Mouse (Mus musculus): ENCODE data around the gene Faiml. TPM values are rescaled to one million over a fixed set of nuclear protein-coding genes. Genes with fewer than 3 reads are reported as not detected.

Faiml gene
- total and polyA plus RNA-seq, 2 experiments, result not detected

GRCm38 (mm10) chr9:99248304-99248703 lies 11.3 kb upstream of the Faiml start:
- Histone ChIP-seq H3K27me3 (ENCODE audit: control insufficient read depth, insufficient read depth, low read length) (no peaks in the 10 kb centered on the region), H3K36me3 (ENCODE audit: control insufficient read depth, insufficient read depth, low read length) (no peaks in the 10 kb centered on the region), H3K27ac (replicated peaks; ENCODE audit: insufficient read depth, low read depth, low read length) (no peak overlapping the region), H3K79me2 (ENCODE audit: control insufficient read depth, insufficient read depth, low read length) (no peaks in the 10 kb centered on the region; the same call in 1 of the 2 replicates), H3K4me3 (ENCODE audit: insufficient read depth, low read depth, low read length) (no peak overlapping the region), H3K4me1 (ENCODE audit: control insufficient read depth, insufficient read depth, low read length) (peaks cover 4% of the 10 kb centered on the region), H3K9ac (ENCODE audit: low read depth, low read length) (no peak overlapping the region)
- TF ChIP-seq CTCF (IDR thresholded peaks at IDR 0.05; ENCODE audit: low read depth, low read length) (no peak), POLR2A (IDR thresholded peaks at IDR 0.05; ENCODE audit: extremely low read depth, insufficient read depth, low read length) (no peak)
- no peak for DNase-seq (ENCODE audit: extremely low read depth, low read depth, low spot score)
- WGBS, result 75% methylated on average over 8 of the region's 8 CpGs

GRCm38 (mm10) chr9:99243895-99244293 lies 6.9 kb upstream of the Faiml start:
- no peaks in the 10 kb centered on the region for H3K36me3 ChIP-seq (ENCODE audit: control insufficient read depth, insufficient read depth, low read length)
- peak; percentile 8 for DNase-seq (ENCODE audit: extremely low read depth, low read depth, low spot score)
- peak overlapping the region; percentile 70 for H3K9ac ChIP-seq (ENCODE audit: low read depth, low read length)
- 7% methylated on average over 10 of the region's 10 CpGs for WGBS
- no peak for TF ChIP-seq POLR2A (IDR thresholded peaks at IDR 0.05; ENCODE audit: extremely low read depth, insufficient read depth, low read length)
- TF ChIP-seq CTCF (IDR thresholded peaks at IDR 0.05; ENCODE audit: low read depth, low read length), result no peak
- H3K79me2 ChIP-seq (ENCODE audit: control insufficient read depth, insufficient read depth, low read length), result no peaks in the 10 kb centered on the region; the same call in 1 of the 2 replicates
- peak overlapping the region; percentile 67 for H3K4me3 ChIP-seq (ENCODE audit: insufficient read depth, low read depth, low read length)
- H3K4me1 ChIP-seq (ENCODE audit: control insufficient read depth, insufficient read depth, low read length), result peaks cover 4% of the 10 kb centered on the region
- H3K27ac ChIP-seq (replicated peaks; ENCODE audit: insufficient read depth, low read depth, low read length), result peak overlapping the region; percentile 51
- H3K27me3 ChIP-seq (ENCODE audit: control insufficient read depth, insufficient read depth, low read length), result no peaks in the 10 kb centered on the region

DNA sequence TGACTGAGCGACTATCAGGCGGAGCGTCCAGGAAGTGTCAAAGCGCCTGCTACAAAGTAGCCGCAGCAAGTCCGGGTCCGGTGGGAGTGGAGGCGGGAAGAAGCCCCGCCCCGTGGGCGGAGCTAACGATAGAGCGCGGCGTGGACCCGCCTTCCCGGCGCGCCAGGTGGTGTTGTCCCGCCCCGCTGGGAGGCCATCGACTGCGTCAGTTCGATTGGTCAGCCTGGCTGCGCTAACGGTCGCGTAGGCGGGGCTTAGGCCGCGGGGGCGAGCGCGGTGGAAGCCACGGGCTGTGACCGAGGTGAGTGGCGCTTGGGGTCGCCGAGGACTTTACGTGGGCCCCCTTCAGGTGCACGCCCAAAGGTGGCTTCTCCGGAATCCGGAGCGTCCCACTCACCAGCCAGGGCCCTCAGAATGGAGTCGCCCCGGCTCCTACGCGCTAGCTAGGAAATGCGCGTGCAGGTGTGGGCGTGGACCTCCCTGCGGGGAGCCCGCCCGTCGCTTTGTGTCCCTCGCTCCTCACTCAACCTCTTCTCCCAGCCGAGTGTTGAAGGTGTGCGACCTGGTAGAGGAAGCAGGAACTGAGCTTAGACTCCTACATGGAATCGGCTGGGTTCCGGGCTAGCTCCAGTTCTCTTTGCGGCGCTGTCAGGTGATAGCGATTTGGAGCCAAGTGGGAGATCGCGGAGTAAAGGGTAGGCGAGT lies 6.3 kb upstream of the Faiml start, which contains the start of gene Cep70:
Cep70 (plus strand) TSS at position 178 of the 705 bp plus-strand sequence.
- peak within 1 kb of the TSS; percentile 70 for H3K9ac ChIP-seq (ENCODE audit: low read depth, low read length)
- peaks cover 2% of the 10 kb centered on the region; the same call in 1 of the 2 replicates for H3K4me1 ChIP-seq (ENCODE audit: control insufficient read depth, insufficient read depth, low read length)
- WGBS, result under 1% methylated on average over 66 of the region's 66 CpGs
- no peaks in the 10 kb centered on the region; the same call in 1 of the 2 replicates for H3K79me2 ChIP-seq (ENCODE audit: control insufficient read depth, insufficient read depth, low read length)
- no peaks in the 10 kb centered on the region for H3K27me3 ChIP-seq (ENCODE audit: control insufficient read depth, insufficient read depth, low read length)
- peak within 1 kb of the TSS; percentile 55 for H3K27ac ChIP-seq (replicated peaks; ENCODE audit: insufficient read depth, low read depth, low read length)
- peak; percentile 81 for DNase-seq (ENCODE audit: extremely low read depth, low read depth, low spot score)
- H3K4me3 ChIP-seq (ENCODE audit: insufficient read depth, low read depth, low read length), result peak within 1 kb of the TSS; percentile 67
- TF ChIP-seq POLR2A (IDR thresholded peaks at IDR 0.05; ENCODE audit: extremely low read depth, insufficient read depth, low read length), result peak; percentile 28; the same call in 1 of the 2 replicates
- TF ChIP-seq CTCF (IDR thresholded peaks at IDR 0.05; ENCODE audit: low read depth, low read length), result no peak
- no peaks in the 10 kb centered on the region for H3K36me3 ChIP-seq (ENCODE audit: control insufficient read depth, insufficient read depth, low read length)

DNA sequence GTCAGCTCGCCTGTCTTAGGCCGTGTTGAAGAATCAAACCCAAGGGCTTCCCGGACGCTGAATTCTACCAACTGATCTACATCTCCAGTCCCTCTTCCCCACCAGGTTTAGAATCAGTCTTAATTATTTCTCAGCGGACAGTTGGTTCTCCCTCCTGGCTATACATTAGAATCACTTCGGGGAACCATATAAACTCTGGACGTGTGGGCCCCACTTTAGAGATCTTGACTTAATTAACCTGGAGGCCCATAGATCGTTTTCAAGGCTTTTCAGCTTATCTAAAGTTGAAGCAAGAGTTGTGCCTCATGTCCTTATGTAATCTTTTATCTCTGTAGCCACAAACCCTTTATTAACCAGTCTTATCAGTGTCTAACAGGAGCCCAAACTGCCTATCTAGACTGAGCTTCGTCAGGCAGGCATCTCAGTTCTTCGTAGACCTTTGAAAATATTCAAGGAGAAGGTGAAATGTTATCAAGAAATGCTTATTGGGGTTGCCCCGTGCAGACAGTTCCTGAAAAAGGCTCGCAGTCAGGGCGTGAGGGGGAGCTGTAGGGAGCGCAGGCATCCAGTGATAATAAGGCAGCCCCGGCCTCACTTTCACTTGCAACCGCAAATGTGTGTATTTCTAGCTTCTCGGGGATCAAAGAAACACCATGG lies 5.6 kb upstream of the Faiml start:
- H3K27me3 ChIP-seq (ENCODE audit: control insufficient read depth, insufficient read depth, low read length), result no peaks in the 10 kb centered on the region
- no peak for TF ChIP-seq POLR2A (IDR thresholded peaks at IDR 0.05; ENCODE audit: extremely low read depth, insufficient read depth, low read length)
- peaks cover 2% of the 10 kb centered on the region; the same call in 1 of the 2 replicates for H3K4me1 ChIP-seq (ENCODE audit: control insufficient read depth, insufficient read depth, low read length)
- no peaks in the 10 kb centered on the region for H3K36me3 ChIP-seq (ENCODE audit: control insufficient read depth, insufficient read depth, low read length)
- H3K27ac ChIP-seq (replicated peaks; ENCODE audit: insufficient read depth, low read depth, low read length), result peak overlapping the region; percentile 55
- no peak for DNase-seq (ENCODE audit: extremely low read depth, low read depth, low spot score)
- WGBS, result 6% methylated on average over 17 of the region's 17 CpGs
- no peaks in the 10 kb centered on the region; the same call in 1 of the 2 replicates for H3K79me2 ChIP-seq (ENCODE audit: control insufficient read depth, insufficient read depth, low read length)
- H3K9ac ChIP-seq (ENCODE audit: low read depth, low read length), result peak overlapping the region; percentile 57
- peak overlapping the region; percentile 67 for H3K4me3 ChIP-seq (ENCODE audit: insufficient read depth, low read depth, low read length)

- Histone ChIP-seq H3K36me3 (ENCODE audit: control insufficient read depth, insufficient read depth, low read length) (no peaks in the 10 kb centered on the region), H3K27me3 (ENCODE audit: control insufficient read depth, insufficient read depth, low read length) (no peaks in the 10 kb centered on the region), H3K9ac (ENCODE audit: low read depth, low read length) (no peak overlapping the region), H3K4me1 (ENCODE audit: control insufficient read depth, insufficient read depth, low read length) (peaks cover 2% of the 10 kb centered on the region; the same call in 1 of the 2 replicates), H3K4me3 (ENCODE audit: insufficient read depth, low read depth, low read length) (no peak overlapping the region), H3K27ac (replicated peaks; ENCODE audit: insufficient read depth, low read depth, low read length) (no peak overlapping the region), H3K79me2 (ENCODE audit: control insufficient read depth, insufficient read depth, low read length) (no peaks in the 10 kb centered on the region; the same call in 1 of the 2 replicates)
- 2% methylated on average over 7 of the region's 7 CpGs for WGBS
- TF ChIP-seq CTCF (IDR thresholded peaks at IDR 0.05; ENCODE audit: low read depth, low read length) (peak; percentile 49; the same call in 1 of the 2 replicates), POLR2A (IDR thresholded peaks at IDR 0.05; ENCODE audit: extremely low read depth, insufficient read depth, low read length) (no peak)
- peak; percentile 63 for DNase-seq (ENCODE audit: extremely low read depth, low read depth, low spot score)
Measured at GRCm38 (mm10) chr9:99242035-99242434, 5.0 kb upstream of the Faiml start.
